Mouse (Mus musculus) hindlimb bud, embryonic 11.5 days (tissue): ENCODE measurements around the gene Saysd1.
"Not testable (repeated sequence)": the region's sequence is repeated elsewhere in the genome, so short reads cannot be mapped to it uniquely, and the experiment has no call there.

Experiments
- DNase-seq: peaks from one replicate; pipeline ENCODE4 v3.0.0-alpha.2; 2012; ENCODE audit warnings: low read depth, low spot score; ENCODE audit errors: extremely low spot score

Saysd1 gene

DNA sequence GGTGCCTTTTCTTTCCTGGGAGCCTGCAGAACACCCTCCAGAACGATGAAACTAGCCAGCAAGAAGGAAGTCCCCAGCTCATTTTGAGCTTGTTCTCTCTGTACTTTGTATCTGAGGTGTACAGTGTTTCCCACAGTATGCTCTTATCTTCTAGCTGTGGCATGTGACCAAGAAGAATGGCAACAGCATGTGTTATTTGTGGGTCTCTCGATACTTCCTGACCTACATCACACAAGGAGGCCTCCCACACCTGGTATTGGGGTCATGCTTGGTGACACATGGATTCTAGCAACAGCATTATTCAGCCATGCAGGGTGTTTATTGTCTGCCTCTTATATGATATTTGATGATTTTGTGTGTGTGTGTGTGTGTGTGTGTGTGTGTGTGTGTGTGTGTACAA, 96.5 kb downstream of the Saysd1 start:
- DNase-seq: no peak

DNA sequence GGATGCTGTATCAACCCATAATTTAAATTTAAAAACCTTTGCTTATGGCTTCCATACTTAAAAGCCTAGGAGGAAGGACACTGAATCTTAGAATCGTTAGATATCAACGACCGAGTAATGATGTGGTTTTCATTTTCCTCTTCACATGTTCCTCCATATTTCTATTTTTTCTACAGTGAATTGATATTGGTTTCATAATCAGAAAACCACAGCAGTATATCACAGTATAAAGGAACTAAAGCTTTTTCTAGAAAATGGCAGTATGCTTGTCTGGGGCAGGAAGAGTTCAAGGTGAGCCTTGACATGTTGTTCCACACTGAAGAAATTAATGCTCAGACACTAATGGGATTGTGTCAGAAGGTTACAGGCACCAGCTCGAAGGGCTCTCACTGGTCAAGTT, 97.4 kb downstream of the Saysd1 start:
- no peak for DNase-seq

DNA sequence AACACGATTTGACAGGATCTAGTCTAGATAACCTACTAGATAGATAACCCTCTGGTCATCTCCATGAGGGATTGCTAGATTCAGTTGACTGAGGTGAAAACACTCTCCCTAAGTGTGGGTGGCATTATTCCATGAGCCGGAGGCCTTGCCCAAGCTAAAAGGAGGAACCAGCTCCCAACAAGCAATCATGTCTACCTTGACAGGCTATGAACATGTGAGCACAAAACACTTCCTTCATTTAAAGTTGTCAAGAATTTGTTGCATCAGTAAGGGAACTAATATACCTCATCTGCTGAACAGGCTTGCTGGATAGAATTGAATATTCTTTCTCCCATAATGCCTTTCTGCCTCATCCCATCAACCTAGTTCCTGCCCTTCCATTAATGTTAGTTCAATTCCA, 98.5 kb downstream of the Saysd1 start:
- no peak for DNase-seq

DNA sequence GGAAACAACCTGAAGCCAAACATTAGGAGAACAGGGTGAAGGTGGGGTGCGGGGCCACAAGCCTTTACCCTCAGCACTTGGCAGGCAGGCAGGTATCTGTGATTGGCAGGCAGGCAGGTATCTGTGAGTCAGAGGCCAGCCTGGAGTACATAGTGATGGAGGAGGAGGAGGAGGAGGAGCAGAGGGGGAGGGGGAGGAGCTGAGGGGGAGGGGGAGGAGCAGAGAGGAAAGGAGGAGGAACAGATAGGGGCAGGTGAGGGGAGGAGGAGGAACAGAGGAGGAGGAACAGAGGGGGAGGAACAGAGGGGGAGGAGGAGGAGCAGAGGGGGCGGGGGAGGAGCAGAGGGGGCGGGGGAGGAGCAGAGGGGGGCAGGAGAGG, 105.6 kb downstream of the Saysd1 start:
- DNase-seq: no peak

DNA sequence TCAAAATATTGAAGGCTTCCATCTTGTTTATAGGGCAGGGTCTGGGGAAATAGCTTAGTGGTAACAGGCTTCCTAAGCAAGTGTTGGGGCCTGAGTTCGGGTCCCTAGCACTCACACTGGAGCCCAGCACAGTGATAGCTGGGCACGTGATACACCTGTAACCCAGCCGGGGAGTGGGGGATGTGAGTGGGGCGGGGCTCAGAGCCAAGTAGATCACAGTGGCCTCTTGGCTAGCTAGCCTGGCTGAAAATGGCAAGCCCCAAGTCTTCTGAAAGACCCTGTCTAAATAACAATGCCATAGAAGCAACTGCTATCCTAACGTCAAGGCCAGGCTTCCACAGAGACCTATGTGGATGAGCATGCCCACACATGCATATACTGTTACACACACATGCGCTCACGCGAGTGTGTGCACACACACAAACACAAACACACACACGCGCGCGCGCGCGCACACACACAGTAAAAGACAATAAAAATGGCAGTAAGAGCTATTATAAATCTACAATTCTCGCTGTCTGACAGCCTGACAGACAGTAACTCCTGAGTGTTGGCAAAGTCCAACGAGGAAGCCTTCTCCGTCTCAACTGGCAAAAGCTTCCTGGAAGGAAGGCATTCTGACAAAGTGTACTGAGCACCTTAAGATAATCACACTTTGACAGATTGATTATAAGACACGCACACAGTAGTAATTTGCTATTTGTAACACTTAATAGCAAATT, 106.2 kb downstream of the Saysd1 start:
- no peak for DNase-seq

DNA sequence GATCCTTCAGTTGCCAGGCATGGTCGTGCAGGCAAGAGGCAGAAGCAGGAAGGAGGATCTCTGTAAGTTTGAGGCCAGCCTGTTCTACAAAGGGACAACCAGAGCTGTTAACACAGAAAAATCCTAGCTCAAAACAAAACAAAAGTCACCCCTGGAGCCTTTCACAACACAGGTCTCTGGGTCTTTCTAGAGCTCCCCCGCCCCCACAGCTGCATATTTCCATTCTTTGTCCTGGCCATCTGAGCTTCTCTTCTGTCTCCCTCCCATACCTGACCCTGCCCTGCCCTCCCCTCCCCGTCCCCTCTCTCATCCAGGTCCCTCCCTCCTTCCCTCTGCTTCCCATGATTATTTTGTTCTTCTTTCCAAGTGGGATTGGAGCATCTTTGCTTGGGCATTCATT, 108.7 kb downstream of the Saysd1 start:
- no peak for DNase-seq

DNA sequence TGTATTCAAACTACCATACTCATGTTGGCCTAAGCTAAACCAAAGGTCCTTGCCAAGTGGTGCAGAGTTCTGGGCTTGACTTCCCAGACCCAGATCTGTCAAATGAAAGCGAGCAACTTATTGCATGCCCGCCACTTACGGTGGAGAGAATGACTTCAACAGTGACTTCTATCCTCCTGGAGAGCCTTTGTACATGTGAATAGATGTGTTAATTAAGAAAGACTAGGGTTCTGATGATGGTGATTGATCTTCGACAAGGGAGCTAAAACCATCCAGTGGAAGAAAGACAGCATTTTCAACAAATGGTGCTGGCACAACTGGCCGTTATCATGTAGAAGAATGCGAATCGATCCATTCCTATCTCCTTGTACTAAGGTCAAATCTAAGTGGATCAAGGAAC, 110.9 kb downstream of the Saysd1 start:
- not testable (repeated sequence) for DNase-seq
